Mouse (Mus musculus) adrenal gland, postnatal 36 days (tissue): Measurements from ENCODE around the gene Tdrd6. TPM values are rescaled to one million over a fixed set of nuclear protein-coding genes. Genes with fewer than 3 reads are reported as not detected.
A peak's percentile ranks its signal among the peaks of the same experiment; 100 is the strongest.

Source experiments
- DNase-seq, 2 experiments: peaks; one replicate each; pipeline ENCODE4 v3.0.0; 2021; ENCODE audit warnings: mixed read lengths in 1 of 2
- long read RNA-seq, 2 experiments: library from polyadenylated mRNA; stranded (forward); transcript quantifications; one replicate each; pipeline ENCODE4 v2.0.0; 2021; ENCODE audit warnings: borderline sequencing depth in 2 of 2
- total RNA-seq, 2 experiments: library from RNA; stranded (reverse); gene quantifications; 2 replicates each; pipeline ENCODE4 v1.2.3; 2021

Gene Tdrd6
- total RNA-seq: not detected
- long read RNA-seq, experiment 1: 0 reads
- long read RNA-seq, experiment 2: 0 reads

- DNase-seq: peak in 1 of 2 experiments; percentile 5
Measured at GRCm38 (mm10) chr17:43629496-43630426, at the start of gene Tdrd6. Gene Tdrd6, minus strand, starts transcription at chr17:43630299.

- no peak for DNase-seq
Measured at GRCm38 (mm10) chr17:43677317-43677716, 47.2 kb upstream of the Tdrd6 start.

DNA sequence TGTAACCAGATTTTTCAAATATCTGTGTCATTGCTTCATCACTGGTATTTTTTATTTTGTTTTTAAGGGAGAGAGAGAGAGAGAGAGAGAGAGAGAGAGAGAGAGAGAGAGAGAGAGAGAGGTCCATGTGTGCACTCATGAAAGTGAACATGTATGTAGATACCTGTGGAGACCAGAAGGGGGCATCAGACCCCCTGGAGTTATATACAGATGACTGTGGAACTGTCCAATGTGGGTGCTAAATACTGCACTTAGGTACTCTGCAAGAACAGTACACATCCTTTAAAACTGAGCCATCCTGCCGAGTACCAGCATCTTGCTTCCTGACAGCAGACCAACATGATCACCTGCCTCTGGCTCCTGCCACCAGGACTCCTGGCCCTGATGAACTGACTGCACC lies 46.1 kb upstream of the Tdrd6 start:
- DNase-seq: no peak

- peak in 1 of 2 experiments; percentile 11 for DNase-seq
Measured at GRCm38 (mm10) chr17:43675228-43675627, 45.1 kb upstream of the Tdrd6 start.

DNA sequence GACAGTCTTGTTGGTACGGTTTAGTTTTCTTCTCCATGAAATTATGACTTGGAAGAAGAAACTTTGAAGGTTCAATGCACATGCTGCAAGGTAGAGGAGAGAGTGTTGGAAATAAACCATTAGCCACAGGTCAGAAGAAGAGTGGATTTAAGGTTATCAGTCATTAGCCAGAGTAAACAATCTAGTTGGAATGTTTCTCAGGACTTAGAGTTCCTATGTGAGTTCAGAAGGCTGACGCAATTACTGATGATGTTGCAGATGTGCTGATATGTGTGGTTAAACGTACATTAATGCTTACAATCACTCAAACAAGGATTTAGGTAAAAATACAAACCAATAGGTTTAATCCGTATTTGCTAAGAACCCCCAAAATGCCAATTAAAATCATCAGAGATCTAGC lies 41.8 kb upstream of the Tdrd6 start:
- no peak for DNase-seq

DNA sequence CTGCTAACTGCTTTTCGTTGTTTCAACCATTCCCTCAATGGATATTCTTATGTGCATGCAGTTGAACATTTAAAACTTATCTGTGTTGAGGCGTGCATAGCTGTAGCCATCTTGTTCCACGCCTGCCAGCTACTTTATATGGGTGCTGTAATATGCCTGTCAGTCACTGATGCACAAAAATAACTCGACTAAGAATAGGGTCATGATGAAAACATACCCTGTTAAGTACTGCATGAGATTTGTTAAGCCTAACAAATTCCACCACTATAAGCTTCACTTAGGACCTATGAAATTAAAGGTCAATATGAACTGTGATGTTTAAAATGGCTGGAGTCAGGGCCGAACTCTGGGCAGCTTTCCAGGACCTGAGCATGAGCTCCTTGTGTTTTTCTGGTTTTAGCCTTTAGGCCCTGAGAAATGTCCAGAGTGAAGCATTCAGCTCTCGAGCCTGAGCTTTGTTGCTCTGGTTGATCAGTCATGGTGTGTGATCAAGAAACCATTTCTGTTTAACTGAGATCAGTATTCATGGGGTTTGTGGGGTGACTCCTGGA lies 39.1 kb upstream of the Tdrd6 start:
- peak; percentile 11 to 31 for DNase-seq

DNA sequence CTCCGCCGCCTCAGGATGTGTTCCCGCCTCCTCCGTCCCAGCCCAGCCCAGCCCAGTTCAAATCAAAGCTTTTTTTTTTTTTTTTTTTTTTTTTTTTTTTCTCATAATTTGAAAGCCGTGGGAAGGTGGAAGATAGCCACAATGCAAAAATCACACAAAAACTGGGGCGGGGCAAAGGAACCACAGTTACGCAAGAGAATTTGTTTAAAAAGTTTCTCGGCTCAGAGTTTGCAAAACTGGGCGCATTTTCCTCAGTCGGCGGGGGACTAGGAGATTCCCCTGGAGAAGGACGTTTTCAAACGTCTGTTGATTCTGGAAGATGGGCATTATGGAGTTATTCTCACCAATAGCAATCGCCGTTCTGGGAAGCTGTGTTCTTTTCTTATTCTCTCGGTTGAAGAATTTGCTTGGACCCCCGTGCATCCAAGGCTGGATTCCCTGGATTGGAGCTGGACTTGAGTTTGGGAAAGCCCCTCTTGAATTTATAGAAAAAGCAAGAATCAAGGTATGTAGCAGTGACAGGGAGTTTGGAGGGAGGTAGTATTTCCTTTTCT lies 37.3 kb upstream of the Tdrd6 start, which contains the start of gene Cyp39a1:
TSS of gene Cyp39a1 (plus strand) at position 136 of the 554 bp plus-strand sequence.
- DNase-seq: no peak

DNA sequence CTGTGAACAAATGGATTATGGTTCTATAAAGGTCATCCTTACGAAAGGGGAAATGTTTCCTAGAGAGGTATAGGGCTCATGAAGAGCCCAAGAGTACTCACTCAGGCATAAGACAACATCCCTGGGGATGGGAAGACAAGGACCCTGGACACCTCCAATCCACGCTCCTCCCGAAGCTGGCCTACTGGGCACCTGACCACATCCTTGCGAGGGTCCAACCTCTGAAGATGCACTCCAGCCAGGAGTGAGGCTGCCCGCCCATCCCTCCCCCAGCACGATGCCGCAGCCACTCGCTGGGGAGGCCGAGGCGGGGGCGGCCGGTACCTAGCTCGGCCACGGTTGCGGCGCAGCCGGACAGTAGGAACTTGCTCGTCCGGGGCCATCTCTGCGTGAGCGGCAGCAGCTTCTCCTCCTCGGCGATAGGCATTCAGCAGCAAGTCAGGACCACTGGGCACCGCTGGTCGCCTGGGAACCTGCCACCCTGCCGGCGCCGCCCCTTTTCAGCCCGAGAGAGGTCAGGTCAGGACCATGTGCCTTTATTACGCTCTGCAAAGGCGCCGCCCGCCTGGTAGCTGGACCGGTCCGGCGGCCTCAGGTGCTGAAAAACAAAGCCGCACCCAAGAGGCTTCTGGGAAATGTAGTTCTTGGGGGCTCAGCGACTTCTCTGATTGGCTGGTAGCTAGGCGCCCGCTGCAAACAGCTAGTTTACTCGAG lies 36.6 kb upstream of the Tdrd6 start, which contains the start of gene Slc25a27:
TSS of gene Slc25a27 (minus strand) at position 639 of the 714 bp plus-strand sequence.
- peak; percentile 90 to 91 for DNase-seq

DNA sequence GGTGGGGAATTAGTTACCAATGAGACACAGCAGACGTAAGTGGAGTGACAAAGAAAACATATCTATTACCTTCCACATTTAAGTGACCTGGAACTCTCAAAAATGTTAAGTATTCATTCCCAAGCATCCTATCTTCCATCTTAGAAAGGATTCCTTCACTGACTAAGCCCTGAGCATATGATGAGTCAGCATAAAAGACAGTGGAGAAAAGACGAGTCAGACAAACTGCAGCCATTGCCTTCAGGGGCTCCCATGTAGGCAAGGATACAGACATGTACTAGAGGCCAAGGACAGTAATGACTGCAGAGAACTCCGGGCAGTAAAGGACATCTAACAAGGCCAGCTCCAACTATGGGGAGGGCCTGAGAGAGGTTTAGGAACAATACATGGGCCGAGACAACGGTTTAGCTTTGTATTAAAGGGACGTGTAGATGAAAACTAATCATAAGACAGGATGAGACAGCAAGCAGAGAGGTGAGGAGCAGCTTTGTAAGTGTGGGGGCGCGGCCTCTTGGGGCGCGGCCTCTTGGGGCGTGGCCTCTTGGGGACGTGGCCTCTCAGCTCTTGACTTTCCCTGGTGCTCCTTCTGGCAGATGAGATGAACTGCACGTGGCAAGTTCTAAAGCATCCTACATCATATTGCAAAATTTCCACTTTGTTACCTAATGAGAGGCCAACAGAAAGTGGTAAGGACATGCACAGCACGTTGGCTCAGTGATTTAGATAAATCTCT lies 21.4 kb upstream of the Tdrd6 start:
- DNase-seq: no peak

DNA sequence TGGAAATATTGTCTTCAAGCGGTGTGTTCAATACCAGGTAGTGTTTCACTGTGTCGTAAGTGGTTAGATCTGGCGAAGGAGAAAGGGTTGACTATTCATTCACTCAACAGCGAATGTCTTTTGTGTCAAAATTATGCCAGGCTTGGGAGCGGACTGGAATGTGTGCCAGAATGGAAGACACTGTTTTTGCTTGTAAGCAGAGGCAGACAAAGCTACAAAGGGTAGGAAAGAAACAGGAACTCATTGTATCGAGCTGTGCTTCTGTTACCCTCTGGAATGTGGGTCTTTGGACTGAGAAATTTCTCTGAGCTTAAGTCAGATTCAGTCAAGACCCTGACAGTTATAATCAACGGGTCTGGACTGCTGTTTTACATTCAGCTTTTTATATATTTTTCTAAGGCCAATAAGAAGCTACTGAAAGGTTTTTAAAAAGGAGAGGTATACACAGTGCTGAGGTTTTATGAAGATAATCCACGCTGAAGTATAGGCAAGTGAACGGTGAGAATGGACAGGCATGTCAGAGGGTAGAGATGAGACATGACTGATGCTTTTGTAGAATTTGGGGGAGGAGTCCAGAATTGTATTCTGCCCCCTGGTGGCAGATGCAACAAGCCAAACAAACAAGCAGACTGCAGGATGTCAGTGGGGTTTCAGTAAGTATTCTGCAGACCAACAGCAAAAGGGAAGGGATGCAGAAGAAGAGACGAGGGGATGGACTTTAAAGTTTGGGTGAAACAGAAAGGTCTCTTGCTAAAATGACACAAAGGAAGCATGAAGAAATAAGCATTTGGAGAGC lies 19.7 kb upstream of the Tdrd6 start:
- no peak for DNase-seq

DNA sequence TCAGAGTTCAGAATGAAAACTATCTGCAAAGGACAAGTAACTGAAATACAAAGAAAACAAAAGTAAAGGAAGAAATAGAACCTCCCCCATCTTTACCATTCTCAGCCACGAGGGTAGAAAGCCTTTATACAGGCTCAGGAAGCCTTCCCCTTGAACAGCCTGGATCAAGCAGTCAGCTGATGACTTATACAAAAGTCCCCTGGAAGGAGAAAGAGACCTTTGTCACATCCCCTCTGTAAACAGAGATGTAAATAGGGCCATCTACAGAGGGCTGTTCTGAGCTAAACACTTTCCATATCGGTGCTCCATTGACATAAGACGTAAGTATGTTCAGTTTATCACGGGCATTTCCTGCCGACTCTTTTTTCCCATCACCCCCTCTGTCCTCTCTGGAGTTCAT lies 16.8 kb upstream of the Tdrd6 start:
- no peak for DNase-seq

DNA sequence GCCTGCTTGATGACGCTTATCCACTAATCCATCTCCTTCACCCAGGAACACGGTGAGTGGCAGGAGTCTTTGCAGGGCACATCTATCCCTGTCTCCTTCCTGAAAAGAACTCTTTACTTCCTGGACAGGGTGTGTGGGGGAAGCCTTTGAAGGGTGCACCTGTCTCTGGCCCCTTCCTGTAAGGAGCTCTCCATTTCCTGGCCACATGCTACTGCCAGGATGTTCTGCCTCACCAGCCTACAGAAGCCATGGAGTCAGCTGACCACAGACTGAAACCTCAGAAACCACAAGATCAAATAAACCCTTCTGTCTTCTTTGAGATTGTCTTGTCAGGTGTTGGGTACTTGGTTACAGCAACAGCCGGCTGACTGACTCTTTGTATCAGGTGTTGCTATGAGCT lies 15.0 kb upstream of the Tdrd6 start:
- no peak for DNase-seq

DNA sequence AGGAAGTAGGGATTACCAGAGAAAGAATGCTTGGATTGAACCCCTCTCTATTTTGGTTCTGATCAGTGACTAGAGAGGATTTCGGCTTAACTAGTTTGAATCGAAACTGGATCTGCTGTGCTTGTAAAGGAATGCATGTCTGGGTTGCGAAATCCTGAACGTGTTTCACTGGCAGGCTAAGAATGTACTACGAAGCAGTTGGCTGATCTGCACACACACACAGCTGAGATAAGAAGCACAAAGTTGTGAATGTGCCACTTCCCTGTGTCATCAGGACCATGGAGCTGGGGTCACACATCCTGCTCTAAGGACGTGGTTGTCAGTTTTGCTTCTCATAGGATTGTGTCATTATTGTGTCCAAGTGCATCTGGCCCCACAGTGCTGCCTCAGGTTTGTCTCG lies 14.3 kb upstream of the Tdrd6 start:
- peak in 1 of 2 experiments; percentile 8 for DNase-seq

DNA sequence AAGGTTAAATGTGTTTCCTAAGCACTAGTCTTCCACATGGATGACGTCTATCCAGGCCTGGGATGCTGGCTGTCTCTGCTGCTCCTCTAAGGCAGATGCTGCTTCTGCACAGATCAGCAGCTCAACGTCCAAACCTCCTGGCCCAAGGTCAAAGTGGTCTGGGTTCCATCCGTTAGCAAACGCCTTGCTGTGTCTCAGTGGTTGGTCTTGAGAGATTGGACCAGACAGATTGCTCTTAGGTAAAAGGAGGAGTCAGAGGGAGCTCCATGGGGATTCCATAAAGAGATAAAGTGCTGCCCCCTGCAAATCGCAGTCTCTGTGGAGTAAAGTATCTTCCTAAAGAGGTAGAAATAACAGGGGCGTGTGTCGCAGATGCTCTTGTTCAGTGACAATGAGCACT lies 13.1 kb upstream of the Tdrd6 start:
- no peak for DNase-seq

GRCm38 (mm10) chr17:43640825-43641224 lies 10.7 kb upstream of the Tdrd6 start:
- DNase-seq: no peak

DNA sequence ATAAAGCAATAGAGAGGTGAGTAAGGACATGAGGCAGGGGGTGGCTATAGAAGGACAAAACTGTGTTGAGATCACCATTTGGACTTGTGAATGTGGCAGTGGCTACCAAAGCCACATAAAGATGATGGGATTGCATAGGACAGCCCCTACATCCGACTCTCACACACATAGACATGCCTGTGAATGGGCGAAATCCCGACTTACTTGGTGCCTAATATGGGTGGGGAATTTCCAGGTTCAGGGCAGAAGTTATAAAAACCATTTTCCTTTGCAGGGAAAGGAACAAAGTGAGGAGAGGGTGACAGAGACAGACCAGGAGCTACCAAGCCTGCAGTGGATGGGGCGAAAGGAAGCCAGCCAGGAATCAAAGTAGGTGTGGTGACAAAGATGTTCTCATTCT lies 7.0 kb upstream of the Tdrd6 start:
- DNase-seq: no peak

DNA sequence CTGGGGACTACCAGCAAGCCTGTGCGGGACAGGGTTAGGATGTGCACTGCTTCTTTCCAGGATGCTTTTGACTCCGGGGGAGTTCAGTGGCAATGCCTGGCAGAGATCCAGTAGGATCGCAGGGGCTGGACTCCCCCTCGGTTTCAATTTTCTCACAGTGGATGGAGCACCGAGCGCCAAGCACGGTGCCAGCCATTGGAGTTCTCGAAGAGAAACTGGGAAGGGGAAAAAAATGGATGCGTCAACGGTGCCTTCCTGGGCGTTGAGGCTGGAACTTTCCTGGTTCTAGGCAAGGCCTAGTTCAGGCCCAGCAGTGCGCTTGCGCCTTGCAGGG lies 295 bp upstream of the Tdrd6 start:
- no peak for DNase-seq

- no peak for DNase-seq
Measured at GRCm38 (mm10) chr17:43629026-43629495, 1.0 kb downstream of the Tdrd6 start.

- no peak for DNase-seq
Measured at GRCm38 (mm10) chr17:43628246-43628645, 1.9 kb downstream of the Tdrd6 start.

GRCm38 (mm10) chr17:43622076-43622475 lies 8.0 kb downstream of the Tdrd6 start:
- DNase-seq: no peak

DNA sequence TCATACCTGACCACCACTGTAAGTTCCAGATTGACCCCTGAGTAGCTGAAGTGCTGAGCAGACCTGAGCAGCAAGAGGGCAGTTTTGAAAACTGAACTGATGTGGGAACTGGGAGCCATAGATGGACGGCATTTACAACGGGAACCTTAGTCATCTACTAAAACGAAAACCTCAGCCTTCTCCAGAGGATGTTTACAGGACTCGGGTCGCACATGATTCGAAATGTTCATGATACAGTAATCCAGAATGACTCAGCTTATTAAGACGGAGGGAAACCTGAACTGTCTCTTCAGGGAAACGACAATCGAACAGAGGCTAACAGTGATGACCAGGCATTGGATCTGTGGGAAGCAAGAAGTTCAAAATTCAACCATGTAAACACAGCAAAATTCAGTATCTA lies 10.9 kb downstream of the Tdrd6 start:
- DNase-seq: no peak
